Mouse (Mus musculus) lung, postnatal 10 days (tissue): ENCODE measurements around the gene Ubl5.
"Not testable (repeated sequence)": the region's sequence is repeated elsewhere in the genome, so short reads cannot be mapped to it uniquely, and the experiment has no call there.

Experiments used
- DNase-seq: peaks from one replicate; pipeline ENCODE4 v3.0.0; 2021

Gene Ubl5

GRCm38 (mm10) chr9:20662325-20662724 lies 19.6 kb downstream of the Ubl5 start:
- peak; percentile 72 for DNase-seq

GRCm38 (mm10) chr9:20662874-20663273 lies 20.2 kb downstream of the Ubl5 start:
- DNase-seq: no peak

DNA sequence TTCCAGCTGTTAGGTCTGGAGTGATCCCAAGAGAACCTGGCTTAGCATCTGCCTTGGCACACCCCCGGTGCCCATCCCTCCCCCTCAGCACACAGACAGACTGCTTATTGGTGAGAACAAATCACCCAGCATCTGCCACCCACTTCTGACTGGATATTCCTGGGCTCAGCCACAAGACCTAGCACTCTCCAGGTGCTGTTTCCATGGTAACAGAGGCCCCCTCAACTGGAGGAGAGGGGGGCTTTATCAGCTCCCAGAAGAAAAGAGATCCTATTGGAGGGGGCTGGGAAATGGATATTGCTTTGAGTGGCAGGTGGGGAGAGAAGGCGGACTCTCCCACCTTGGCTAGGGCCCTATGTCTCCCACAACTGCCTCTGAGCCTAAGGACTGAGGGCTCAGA lies 21.3 kb downstream of the Ubl5 start:
- no peak for DNase-seq

- DNase-seq: no peak
Measured at GRCm38 (mm10) chr9:20664366-20664765, 21.7 kb downstream of the Ubl5 start.

GRCm38 (mm10) chr9:20664982-20665637 lies 22.4 kb downstream of the Ubl5 start:
- DNase-seq: no peak

GRCm38 (mm10) chr9:20665925-20666324 lies 23.2 kb downstream of the Ubl5 start:
- DNase-seq: no peak

GRCm38 (mm10) chr9:20666510-20667034 lies 23.9 kb downstream of the Ubl5 start:
- no peak for DNase-seq

- DNase-seq: no peak
Measured at GRCm38 (mm10) chr9:20668065-20668464, 25.4 kb downstream of the Ubl5 start.

DNA sequence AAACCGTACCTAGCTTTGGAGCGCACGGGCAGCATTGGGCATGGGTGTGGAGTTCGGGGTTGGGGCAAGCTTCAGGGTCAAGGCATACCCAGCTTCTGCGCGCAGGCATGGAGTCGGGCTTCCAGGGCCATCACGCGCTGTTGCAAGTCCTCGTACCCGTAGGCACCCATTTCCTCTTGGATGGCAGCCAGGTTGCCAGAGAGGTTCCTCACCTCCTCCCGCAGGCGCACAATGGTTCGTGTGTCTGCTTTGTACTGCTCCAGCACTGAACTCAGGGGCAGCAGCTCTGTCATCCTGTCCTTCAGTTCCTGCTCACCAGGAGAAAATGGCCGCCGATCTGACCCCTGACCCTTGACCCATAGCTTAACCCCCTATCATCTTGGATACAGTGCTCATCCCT lies 29.4 kb downstream of the Ubl5 start:
- DNase-seq: no peak

GRCm38 (mm10) chr9:20677892-20678291 lies 35.2 kb downstream of the Ubl5 start:
- no peak for DNase-seq

GRCm38 (mm10) chr9:20680378-20680958 lies 37.8 kb downstream of the Ubl5 start:
- DNase-seq: no peak

GRCm38 (mm10) chr9:20681546-20682388 lies 39.1 kb downstream of the Ubl5 start:
- no peak for DNase-seq

DNA sequence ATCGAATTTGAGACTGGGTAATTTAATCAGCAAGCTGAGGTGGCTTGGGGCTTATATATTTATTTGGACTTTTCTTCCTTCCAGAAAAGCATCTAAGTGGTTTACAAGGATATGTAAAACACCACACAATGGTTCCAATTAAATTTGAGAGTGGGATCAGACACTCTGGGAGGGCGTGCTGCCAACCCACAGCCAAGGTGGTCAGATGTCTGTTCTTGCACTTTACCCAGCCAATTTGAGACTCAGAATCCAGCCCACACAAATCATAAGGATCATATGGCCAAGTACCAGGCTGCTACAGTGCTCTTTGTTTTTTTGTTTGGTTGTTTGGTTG lies 39.7 kb downstream of the Ubl5 start:
- no peak for DNase-seq

GRCm38 (mm10) chr9:20685081-20685861 lies 42.6 kb downstream of the Ubl5 start:
- DNase-seq: no peak

DNA sequence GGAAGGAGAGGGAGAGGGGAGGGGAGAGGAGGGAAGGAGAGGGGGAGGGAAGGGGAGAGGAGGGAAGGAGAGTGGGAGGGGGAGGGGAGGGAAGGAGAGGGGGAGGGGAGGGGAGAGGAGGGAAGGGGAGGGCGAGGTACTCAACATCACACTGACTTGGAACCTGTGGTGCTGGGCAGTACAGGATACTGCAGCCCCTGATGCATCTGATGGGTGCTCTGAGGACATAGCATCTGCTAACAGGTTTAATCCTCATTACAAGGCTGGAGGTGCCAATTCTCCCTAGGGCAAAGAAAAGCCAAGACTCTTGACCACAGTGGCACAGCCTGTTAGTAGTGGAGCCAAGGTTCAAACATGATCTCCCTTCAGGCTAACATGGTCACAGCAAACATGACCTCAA lies 46.7 kb downstream of the Ubl5 start:
- no peak for DNase-seq

- DNase-seq: no peak
Measured at GRCm38 (mm10) chr9:20689913-20690312, 47.2 kb downstream of the Ubl5 start.

DNA sequence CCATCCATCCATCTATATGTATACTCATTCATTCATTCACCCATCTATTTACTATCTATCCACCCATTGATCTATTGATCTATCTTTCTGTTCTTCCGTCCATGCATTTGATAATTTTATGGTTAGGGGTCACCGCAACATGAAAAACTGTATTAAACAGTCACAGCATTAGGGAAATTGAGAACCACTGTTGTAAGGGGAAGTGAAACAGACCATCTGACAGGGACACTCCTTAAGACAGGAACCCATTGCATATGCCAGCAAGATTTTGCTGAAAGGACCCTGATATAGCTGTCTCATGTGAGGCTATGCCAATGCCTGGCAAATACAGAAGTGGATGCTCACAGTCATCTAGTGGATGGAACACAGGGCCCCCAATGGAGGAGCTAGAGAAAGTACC lies 47.8 kb downstream of the Ubl5 start:
- DNase-seq: not testable (repeated sequence)

DNA sequence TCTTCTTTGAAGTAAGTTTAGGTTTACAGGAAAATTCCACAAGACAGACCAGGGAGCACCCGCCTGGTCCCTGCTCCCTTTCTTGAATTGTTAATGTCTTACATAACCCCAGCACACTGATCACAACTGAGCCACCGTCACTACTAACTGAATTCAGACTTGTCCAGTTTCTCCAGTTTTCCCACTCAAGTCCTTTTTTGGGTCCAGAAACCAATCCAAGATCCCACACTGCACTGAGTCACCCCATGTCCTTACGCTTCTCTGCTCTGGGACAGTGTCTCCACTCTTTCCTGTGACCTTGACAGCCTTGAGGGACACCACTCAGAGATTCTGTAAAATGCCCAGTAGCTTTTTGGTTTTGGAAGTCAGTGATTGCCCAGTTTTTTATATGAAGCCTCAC lies 50.2 kb downstream of the Ubl5 start:
- DNase-seq: no peak

DNA sequence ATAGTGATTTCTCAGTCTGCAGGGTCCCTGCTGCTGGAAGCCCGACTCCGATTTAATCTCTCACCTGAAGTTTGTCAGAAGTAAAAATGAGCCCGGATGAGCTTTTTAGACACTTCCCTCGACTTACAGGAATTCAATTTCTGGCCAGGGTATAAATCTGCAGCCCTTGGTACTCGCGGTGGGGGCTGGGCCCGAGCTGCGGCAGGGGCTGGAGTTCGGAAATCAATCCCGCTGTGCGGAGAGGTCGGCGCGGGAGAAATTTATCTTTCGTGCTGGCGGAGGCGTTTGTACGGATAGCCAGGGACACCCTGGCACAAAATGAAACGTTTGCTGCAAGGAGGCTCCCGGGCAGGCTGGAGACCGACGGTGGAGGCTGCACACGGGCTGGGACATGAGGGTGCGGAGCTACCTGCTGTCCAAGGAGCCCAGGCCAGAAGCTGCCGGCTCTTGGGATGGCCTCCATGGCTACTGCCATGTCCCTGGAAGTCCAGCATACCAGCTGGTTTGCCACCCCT lies 52.1 kb downstream of the Ubl5 start:
- no peak for DNase-seq

DNA sequence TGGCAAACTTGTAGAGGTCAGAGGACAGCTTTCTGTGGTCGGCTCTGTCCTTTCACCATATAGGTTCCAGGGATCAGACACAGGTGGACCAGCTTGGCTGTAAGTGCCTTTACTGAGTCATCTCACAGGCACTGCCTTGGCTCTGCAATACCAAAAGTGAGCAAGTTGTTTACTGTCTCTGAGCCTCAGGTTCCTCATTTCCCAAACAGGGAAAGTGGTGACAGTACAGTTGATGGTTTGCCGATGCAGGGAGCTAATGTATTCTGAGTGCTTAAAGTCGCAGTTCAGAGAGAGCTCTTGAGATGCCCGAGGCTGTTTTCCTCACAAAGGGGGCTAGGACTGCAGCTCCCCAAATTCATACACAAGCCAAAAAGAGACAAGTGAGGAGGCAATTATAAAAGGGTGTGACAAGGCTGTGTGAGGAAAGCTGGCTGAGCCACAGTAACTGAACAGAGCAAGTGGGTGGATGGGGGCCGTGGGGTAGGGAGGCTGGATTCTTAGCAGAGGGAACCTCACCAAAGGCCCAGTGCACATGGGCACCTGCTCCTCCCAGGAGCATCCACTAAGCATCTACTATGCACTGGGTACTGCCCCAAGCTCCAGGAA lies 53.5 kb downstream of the Ubl5 start:
- DNase-seq: no peak
